9 mouse cellular contexts compared by ENCODE assay signal in genomic region chr13:73723081-73723668, GRCm38 (mm10). TPM values are rescaled to one million over a fixed set of nuclear protein-coding genes. Genes with fewer than 3 reads are reported as not detected.
A peak's percentile ranks its signal among the peaks of the same experiment; 100 is the strongest.
DNase-seq lines count a peak whose midpoint lies in the region; ATAC-seq lines count a peak whose summit lies in the region.
"Had no signal": no experiment of that assay in that cellular context is flagged by ENCODE, and none has a peak within 500 bp of the region (broad histone marks: within the 10 kb centered on the region; RNA-seq: fewer than 3 reads in every experiment).

No protein-coding gene starts in this region.

- no peak overlapping the region for H3K4me2 ChIP-seq in heart, embryonic 15.5 days

- 37% methylated on average over 8 of the region's 8 CpGs for WGBS in heart, embryonic 15.5 days

- H3K27ac ChIP-seq in heart, embryonic 15.5 days, result 0 out of 2 replicates have a peak overlapping the region, but pooled peaks have one; percentile 19

- ATAC-seq in CD4-positive, CD25-positive, alpha-beta regulatory T cell, adult 4 months, result no peak
- ATAC-seq in heart, embryonic 15.5 days (replicated peaks; ENCODE audit: insufficient number of reproducible peaks, insufficient read depth, low FRiP score, low read depth), result peak; percentile 42
- ATAC-seq in megakaryocyte, adult 5-6 weeks (ENCODE audit: poor library complexity, severe bottlenecking), result peak; percentile 60; the same call in 1 of the 2 replicates

- peaks cover 17% of the 10 kb centered on the region for H3K4me1 ChIP-seq in heart, embryonic 15.5 days (replicated peaks)

- no peak overlapping the region for H3K9ac ChIP-seq in heart, embryonic 15.5 days

- no peaks in the 10 kb centered on the region for H3K9me3 ChIP-seq in heart, embryonic 15.5 days (replicated peaks)

- peak; percentile 71 for DNase-seq in CD4-positive, CD25-positive, alpha-beta regulatory T cell, adult 2 months (ENCODE audit: low read depth, low spot score)
- peak; percentile 19 to 37 for DNase-seq in B cell, adult 2 months
- peak; percentile 35 for DNase-seq in brain, adult 2 months (ENCODE audit: low read depth, low spot score)
- DNase-seq in kidney, postnatal 4 days, result peak; percentile 70 to 77
- peak; percentile 62 for DNase-seq in testis, postnatal 14 days (ENCODE audit: low spot score)

- H3K4me3 ChIP-seq in heart, embryonic 15.5 days, result no peak overlapping the region

- H3K27me3 ChIP-seq in heart, embryonic 15.5 days, result no peaks in the 10 kb centered on the region

- no peaks in the 10 kb centered on the region for H3K36me3 ChIP-seq in heart, embryonic 15.5 days

RNA-seq across cellular contexts. Expression of gene Slc12a7, which starts 9.7 kb away (rescaled TPM):
- 10 to 100 TPM; 37.2 to 50.1 TPM for polyA plus RNA-seq in CD4-positive, CD25-positive, alpha-beta regulatory T cell, adult 4 months (2017; shearing (Covaris generic))
- 37.1 and 37.7 TPM in 2 replicates for polyA plus RNA-seq in heart, embryonic 15.5 days (2015; fragmentation: Nextera tagmentation; extraction: Ambion mirVana)
- 3.6 and 8.3 TPM in 2 replicates for total RNA-seq in megakaryocyte, adult 5-6 weeks (2015)
- total RNA-seq in megakaryocyte, adult 5-6 weeks (2017), result 2.6 and 4.3 TPM in 2 replicates

RNA-seq across cellular contexts. Expression of gene Slc6a19, which starts 18.5 kb away (rescaled TPM):
- polyA plus RNA-seq in CD4-positive, CD25-positive, alpha-beta regulatory T cell, adult 4 months (2017; shearing (Covaris generic)), result not detected
- not detected in 2 replicates for polyA plus RNA-seq in heart, embryonic 15.5 days (2015; fragmentation: Nextera tagmentation; extraction: Ambion mirVana)
- 0.34 TPM in 1 of 2 replicates, not detected in the other for total RNA-seq in megakaryocyte, adult 5-6 weeks (2015)
- total RNA-seq in megakaryocyte, adult 5-6 weeks (2017), result 0.04 TPM in 1 of 2 replicates, not detected in the other
- polyA plus RNA-seq: C2C12 had no signal

RNA-seq across cellular contexts. Expression of gene Slc6a18, which starts 45.4 kb away (rescaled TPM):
- not detected for polyA plus RNA-seq in CD4-positive, CD25-positive, alpha-beta regulatory T cell, adult 4 months (2017; shearing (Covaris generic))
- polyA plus RNA-seq in heart, embryonic 15.5 days (2015; fragmentation: Nextera tagmentation; extraction: Ambion mirVana), result not detected in 2 replicates
- not detected in 2 replicates for total RNA-seq in megakaryocyte, adult 5-6 weeks (2015)
- total RNA-seq in megakaryocyte, adult 5-6 weeks (2017), result not detected in 2 replicates
- polyA plus RNA-seq: C2C12 had no signal
